Mouse (Mus musculus) kidney, adult 8-10 months (tissue): ENCODE data around the gene Vmn1r203.
"Not testable (repeated sequence)": the region's sequence is repeated elsewhere in the genome, so short reads cannot be mapped to it uniquely, and the experiment has no call there.

Source experiments
- DNase-seq, 2 experiments: peaks; one replicate each; pipeline ENCODE4 v3.0.0; 2022

The Vmn1r203 gene

DNA sequence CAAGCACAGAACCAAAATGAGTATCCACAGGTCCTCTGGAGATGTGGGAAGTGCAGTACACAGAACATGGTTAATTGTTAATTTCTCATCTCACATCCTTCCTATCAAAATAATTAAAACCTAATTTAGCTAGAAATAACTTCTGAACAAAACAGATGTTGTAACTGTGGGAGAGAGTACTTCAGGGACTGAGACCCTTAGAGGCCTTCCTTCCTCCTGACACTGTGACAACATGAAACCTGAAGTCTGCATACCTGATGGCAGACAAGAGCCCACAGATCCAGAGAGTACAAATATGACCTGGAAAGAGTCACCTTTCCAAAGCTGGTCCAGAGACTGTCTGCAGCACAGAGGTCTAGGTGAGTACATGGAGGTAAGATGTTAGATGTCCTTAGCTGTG lies at the start of gene Vmn1r203:
Vmn1r203 (plus strand) TSS at position 301 of the 400 bp plus-strand sequence.
- DNase-seq, result no peak

DNA sequence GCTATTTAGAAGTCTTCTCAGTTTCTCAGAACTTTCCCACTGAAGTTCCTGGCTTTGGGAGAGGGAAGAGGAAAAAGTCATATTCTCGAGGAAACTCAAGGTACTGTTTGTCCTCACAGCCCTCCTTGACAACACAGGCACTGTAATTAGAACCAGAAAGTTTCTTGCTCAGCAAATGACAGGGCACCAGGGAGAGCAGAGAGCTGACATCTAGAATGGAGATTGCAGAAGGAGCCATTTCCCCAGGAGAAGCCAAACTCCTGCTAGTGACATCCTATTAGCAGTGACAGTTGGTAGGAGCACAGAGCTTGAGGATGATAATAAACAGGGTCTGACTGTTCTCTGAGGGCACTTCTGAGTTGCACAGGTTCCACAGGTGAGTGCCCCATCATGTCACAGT lies 46.3 kb upstream of the Vmn1r203 start, which contains the start of gene Vmn1r201:
Vmn1r201 (plus strand) TSS at position 301 of the 400 bp plus-strand sequence.
- no peak for DNase-seq

DNA sequence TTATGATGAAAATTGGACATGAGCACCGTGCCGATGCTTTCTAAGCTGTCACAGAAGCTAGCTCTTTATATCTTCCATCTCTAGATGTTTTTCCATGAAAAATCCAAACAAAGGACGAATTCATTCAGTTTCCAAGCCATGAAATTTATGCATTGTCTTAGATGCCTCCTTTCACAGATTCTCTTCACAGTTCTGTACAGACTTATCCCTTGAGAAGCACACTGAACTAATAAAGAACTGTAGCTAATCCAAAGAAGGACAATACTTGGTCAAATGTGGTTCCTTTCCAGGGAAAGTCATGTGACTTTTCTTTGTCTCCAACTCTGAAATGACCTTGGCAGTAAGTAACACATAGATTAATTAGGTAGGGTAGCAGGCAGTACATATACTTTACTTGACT lies 15.5 kb upstream of the Vmn1r203 start:
- DNase-seq, result no peak

DNA sequence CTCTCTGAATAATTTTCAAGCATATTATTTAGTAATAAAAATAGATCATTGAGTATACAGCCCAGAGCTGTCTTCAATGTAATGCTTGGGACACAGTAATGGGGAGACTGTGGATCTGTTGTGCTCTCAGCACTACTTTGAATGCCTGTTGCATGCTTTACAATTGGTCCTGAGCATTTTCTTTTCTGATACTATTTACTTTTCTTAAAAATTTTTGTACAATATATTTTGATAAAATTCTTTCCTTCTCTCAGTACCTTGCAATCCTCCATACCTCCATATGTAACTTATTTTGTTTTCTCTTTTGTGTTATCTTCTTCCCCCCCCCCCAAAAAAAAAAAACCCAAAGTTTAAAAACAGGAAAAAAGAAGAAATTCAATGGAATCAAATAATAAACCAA lies 12.6 kb upstream of the Vmn1r203 start, which contains the start of gene Vmn1r202:
Vmn1r202 (minus strand) TSS at position 101 of the 400 bp plus-strand sequence.
- DNase-seq, result no peak

DNA sequence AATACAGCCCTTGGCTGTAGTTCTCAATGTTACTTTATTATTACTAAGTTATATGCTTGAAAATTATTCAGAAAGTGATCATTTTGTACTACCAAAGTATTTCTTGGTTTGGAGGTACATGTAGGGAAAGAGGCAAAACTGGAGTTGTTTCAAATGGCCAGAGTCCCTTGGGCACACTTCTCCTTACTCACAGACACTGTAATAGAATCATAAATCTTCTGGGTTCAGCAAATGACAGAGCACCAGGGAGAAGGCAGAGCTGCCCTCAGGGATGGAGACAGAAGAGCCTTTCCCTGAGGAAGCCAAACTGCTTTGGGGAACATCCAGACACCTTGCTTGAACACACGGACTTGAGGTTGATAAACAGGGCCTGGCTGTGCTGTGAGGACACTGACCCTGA lies 35.0 kb downstream of the Vmn1r203 start, which contains the start of gene Vmn1r204:
Vmn1r204 (plus strand) TSS at position 301 of the 400 bp plus-strand sequence.
- DNase-seq, result not testable (repeated sequence)

DNA sequence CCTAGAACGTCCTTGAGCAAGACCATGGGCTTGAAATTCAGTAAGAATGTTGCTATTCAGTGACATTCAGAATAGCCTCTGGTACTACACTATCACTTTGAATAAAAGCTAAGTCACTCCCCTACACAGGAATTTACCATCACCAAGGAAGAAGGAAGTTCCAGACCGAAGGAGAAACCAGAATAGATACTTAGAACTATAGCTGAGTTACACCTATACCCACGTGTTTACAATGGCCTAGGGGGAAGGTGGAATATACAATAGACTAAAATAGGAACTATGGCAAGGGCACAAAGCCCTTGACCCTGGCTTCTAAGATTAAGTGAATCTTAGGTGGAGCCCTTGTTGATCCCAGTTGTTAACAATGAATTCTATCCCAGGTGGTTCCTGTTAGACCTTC lies 57.0 kb downstream of the Vmn1r203 start:
- DNase-seq, result not testable (repeated sequence)
